Mouse (Mus musculus): Measurements from ENCODE around the gene Tmem251. TPM values are rescaled to one million over a fixed set of nuclear protein-coding genes. Genes with fewer than 3 reads are reported as not detected.

The Tmem251 gene
- polyA plus RNA-seq, 1 experiment from 2014 or later, result 12.7 TPM

- 67% methylated on average over 3 of the region's 3 CpGs for WGBS
- Histone ChIP-seq H3K9ac (replicated peaks) (no peak overlapping the region), H3K4me2 (replicated peaks) (no peak overlapping the region), H3K27me3 (no peaks in the 10 kb centered on the region), H3K4me1 (peaks cover 26% of the 10 kb centered on the region), H3K4me3 (no peak overlapping the region), H3K9me3 (no peaks in the 10 kb centered on the region), H3K27ac (replicated peaks) (no peak overlapping the region), H3K36me3 (no peaks in the 10 kb centered on the region)
- no peak for ATAC-seq (replicated peaks)
These were observed 3.3 kb upstream of the Tmem251 start for GRCm38 (mm10) chr12:102740285-102740684.

- H3K27me3 ChIP-seq, result no peaks in the 10 kb centered on the region
- H3K27ac ChIP-seq (replicated peaks), result no peak overlapping the region
- peaks cover 4% of the 10 kb centered on the region; the same call in 1 of the 2 replicates for H3K36me3 ChIP-seq
- no peaks in the 10 kb centered on the region for H3K9me3 ChIP-seq
- peaks cover 26% of the 10 kb centered on the region for H3K4me1 ChIP-seq
- H3K4me3 ChIP-seq, result no peak overlapping the region
- ATAC-seq (replicated peaks), result no peak
- H3K4me2 ChIP-seq (replicated peaks), result 0 out of 2 replicates have a peak overlapping the region, but pooled peaks have one; percentile 86
- WGBS, result 89% methylated on average over 7 of the region's 7 CpGs
- H3K9ac ChIP-seq (replicated peaks), result no peak overlapping the region
These were observed 1.5 kb upstream of the Tmem251 start for GRCm38 (mm10) chr12:102742056-102742455.

GRCm38 (mm10) chr12:102743036-102743588 lies 450 bp upstream of the Tmem251 start:
- WGBS, result under 1% methylated on average over 33 of the region's 33 CpGs

GRCm38 (mm10) chr12:102744839-102745238 lies 1.3 kb downstream of the Tmem251 start:
- H3K4me2 ChIP-seq (replicated peaks), result peak overlapping the region; percentile 86; the same call in 1 of the 2 replicates
- 53% methylated on average over 6 of the region's 6 CpGs for WGBS
- peaks cover 26% of the 10 kb centered on the region for H3K4me1 ChIP-seq
- no peak for ATAC-seq (replicated peaks)
- no peak overlapping the region for H3K9ac ChIP-seq (replicated peaks)
- H3K27ac ChIP-seq (replicated peaks), result no peak overlapping the region
- peaks cover 9% of the 10 kb centered on the region; the same call in 1 of the 2 replicates for H3K36me3 ChIP-seq
- H3K4me3 ChIP-seq, result 0 out of 2 replicates have a peak overlapping the region, but pooled peaks have one; percentile 74
- H3K9me3 ChIP-seq, result no peaks in the 10 kb centered on the region
- no peaks in the 10 kb centered on the region for H3K27me3 ChIP-seq

More at GRCm38 (mm10) chr12:102743036-102743588, 450 bp upstream of the Tmem251 start:
- ATAC-seq (replicated peaks), result peak; percentile 79; the same call in 1 of the 2 replicates
- peak overlapping the region; percentile 92 for H3K27ac ChIP-seq (replicated peaks)
- peak overlapping the region; percentile 83 for H3K9ac ChIP-seq (replicated peaks)
- peaks cover 26% of the 10 kb centered on the region for H3K4me1 ChIP-seq
- peak overlapping the region; percentile 86 for H3K4me2 ChIP-seq (replicated peaks)
- H3K36me3 ChIP-seq, result peaks cover 5% of the 10 kb centered on the region; the same call in 1 of the 2 replicates
- H3K4me3 ChIP-seq, result peak overlapping the region; percentile 74
- H3K27me3 ChIP-seq, result no peaks in the 10 kb centered on the region
- no peaks in the 10 kb centered on the region for H3K9me3 ChIP-seq

- Histone ChIP-seq H3K27me3 (no peaks in the 10 kb centered on the region), H3K27ac (replicated peaks) (no peak overlapping the region), H3K36me3 (peaks cover 9% of the 10 kb centered on the region; the same call in 1 of the 2 replicates), H3K4me2 (replicated peaks) (no peak overlapping the region), H3K9ac (replicated peaks) (no peak overlapping the region), H3K4me3 (no peak overlapping the region), H3K4me1 (peaks cover 11% of the 10 kb centered on the region), H3K9me3 (no peaks in the 10 kb centered on the region)
- ATAC-seq (replicated peaks), result no peak
- 91% methylated on average over 3 of the region's 3 CpGs for WGBS
These were observed 4.7 kb downstream of the Tmem251 start for GRCm38 (mm10) chr12:102748256-102748655.

- no peaks in the 10 kb centered on the region for H3K27me3 ChIP-seq
- peak overlapping the region; percentile 67 for H3K4me2 ChIP-seq (replicated peaks)
- H3K27ac ChIP-seq (replicated peaks), result no peak overlapping the region
- H3K4me3 ChIP-seq, result peak overlapping the region; percentile 94
- peaks cover 42% of the 10 kb centered on the region for H3K4me1 ChIP-seq
- peak overlapping the region; percentile 54; the same call in 1 of the 2 replicates for H3K9ac ChIP-seq (replicated peaks)
- WGBS, result 87% methylated on average over 7 of the region's 7 CpGs
- no peak for ATAC-seq (replicated peaks)
- no peaks in the 10 kb centered on the region for H3K9me3 ChIP-seq
- peaks cover 2% of the 10 kb centered on the region; the same call in 1 of the 2 replicates for H3K36me3 ChIP-seq
These were observed 12.7 kb downstream of the Tmem251 start for GRCm38 (mm10) chr12:102756304-102756703.

GRCm38 (mm10) chr12:102757055-102757688 lies 13.6 kb downstream of the Tmem251 start:
- Histone ChIP-seq H3K4me2 (replicated peaks) (peak overlapping the region; percentile 67), H3K36me3 (peaks cover 3% of the 10 kb centered on the region; the same call in 1 of the 2 replicates), H3K27ac (replicated peaks) (peak overlapping the region; percentile 83), H3K27me3 (no peaks in the 10 kb centered on the region), H3K9me3 (no peaks in the 10 kb centered on the region), H3K9ac (replicated peaks) (peak overlapping the region; percentile 54), H3K4me1 (peaks cover 42% of the 10 kb centered on the region), H3K4me3 (peak overlapping the region; percentile 94)
- no peak for ATAC-seq (replicated peaks)
- WGBS, result 2% methylated on average over 46 of the region's 46 CpGs

GRCm38 (mm10) chr12:102757689-102758402 lies 14.3 kb downstream of the Tmem251 start, which contains the start of the genes Gm28051, Gon7 and Ubr7:
TSS of gene Gm28051 (minus strand) at chr12:102757765.
TSS of gene Gon7 (minus strand) at chr12:102757803.
TSS of gene Ubr7 (plus strand) at chr12:102757967.
- WGBS, result under 1% methylated on average over 73 of the region's 73 CpGs

GRCm38 (mm10) chr12:102758403-102758756 lies 14.8 kb downstream of the Tmem251 start, which contains the start of gene Gm20604:
TSS of gene Gm20604 (minus strand) at chr12:102758672.
- peak within 1 kb of the TSS; percentile 87 for H3K4me2 ChIP-seq (replicated peaks)
- no peak for ATAC-seq (replicated peaks)
- peak within 1 kb of the TSS; percentile 94 for H3K4me3 ChIP-seq
- H3K4me1 ChIP-seq, result peaks cover 42% of the 10 kb centered on the region
- peak within 1 kb of the TSS; percentile 83 for H3K27ac ChIP-seq (replicated peaks)
- H3K9me3 ChIP-seq, result no peaks in the 10 kb centered on the region
- peak within 1 kb of the TSS; percentile 87 for H3K9ac ChIP-seq (replicated peaks)
- H3K36me3 ChIP-seq, result peaks cover 8% of the 10 kb centered on the region; the same call in 1 of the 2 replicates
- no peaks in the 10 kb centered on the region for H3K27me3 ChIP-seq
- under 1% methylated on average over 10 of the region's 10 CpGs for WGBS

More at GRCm38 (mm10) chr12:102757689-102758402, 14.3 kb downstream of the Tmem251 start, which contains the start of the genes Gm28051, Gon7 and Ubr7:
- Histone ChIP-seq H3K27ac (replicated peaks) (peak within 1 kb of the TSS; percentile 83), H3K36me3 (peaks cover 8% of the 10 kb centered on the region; the same call in 1 of the 2 replicates), H3K27me3 (no peaks in the 10 kb centered on the region), H3K9me3 (no peaks in the 10 kb centered on the region), H3K4me1 (peaks cover 42% of the 10 kb centered on the region), H3K9ac (replicated peaks) (peak within 1 kb of the TSS; percentile 87), H3K4me2 (replicated peaks) (peak within 1 kb of the TSS; percentile 87), H3K4me3 (peak within 1 kb of the TSS; percentile 94)
- peak; percentile 98 for ATAC-seq (replicated peaks)

GRCm38 (mm10) chr12:102758936-102759335 lies 15.4 kb downstream of the Tmem251 start:
- Histone ChIP-seq H3K9ac (replicated peaks) (peak overlapping the region; percentile 87), H3K36me3 (peaks cover 12% of the 10 kb centered on the region), H3K4me3 (peak overlapping the region; percentile 94), H3K27ac (replicated peaks) (no peak overlapping the region), H3K4me1 (peaks cover 42% of the 10 kb centered on the region), H3K27me3 (no peaks in the 10 kb centered on the region), H3K9me3 (no peaks in the 10 kb centered on the region), H3K4me2 (replicated peaks) (peak overlapping the region; percentile 87)
- no peak for ATAC-seq (replicated peaks)
- WGBS, result 2% methylated on average over 5 of the region's 5 CpGs

GRCm38 (mm10) chr12:102761668-102762067 lies 18.1 kb downstream of the Tmem251 start:
- ATAC-seq (replicated peaks), result no peak
- Histone ChIP-seq H3K36me3 (peaks cover 36% of the 10 kb centered on the region), H3K27ac (replicated peaks) (no peak overlapping the region), H3K4me1 (peaks cover 23% of the 10 kb centered on the region), H3K9me3 (no peaks in the 10 kb centered on the region), H3K4me3 (no peak overlapping the region), H3K4me2 (replicated peaks) (no peak overlapping the region), H3K27me3 (no peaks in the 10 kb centered on the region), H3K9ac (replicated peaks) (no peak overlapping the region)
- 90% methylated on average over 3 of the region's 3 CpGs for WGBS

Data from forebrain, embryonic 15.5 days (tissue).